23 mouse cellular contexts compared by ENCODE assay signal in genomic region chr4:101426566-101426965, GRCm38 (mm10). TPM values are rescaled to one million over a fixed set of nuclear protein-coding genes. Genes with fewer than 3 reads are reported as not detected.
DNase-seq lines count a peak whose midpoint lies in the region; ATAC-seq and TF ChIP-seq lines count a peak whose summit lies in the region.
"Had no signal": no experiment of that assay in that cellular context is flagged by ENCODE, and none has a peak within 500 bp of the region (broad histone marks: within the 10 kb centered on the region; RNA-seq: fewer than 3 reads in every experiment).

No protein-coding gene starts in this region.

- no peak overlapping the region for H3K4me3 ChIP-seq in cerebellum, adult 2 months (replicated peaks; ENCODE audit: insufficient read depth, low read depth, low read length)
- no peak overlapping the region for H3K4me3 ChIP-seq in heart, embryonic 11.5 days (ENCODE audit: low read depth, low read length)
- H3K4me3 ChIP-seq: embryonic facial prominence, embryonic 10.5 days; embryonic facial prominence, embryonic 13.5 days; erythroblast, embryonic 14.5 days; forebrain, embryonic 12.5 days; forebrain, embryonic 15.5 days; heart, adult 2 months; heart, embryonic 10.5 days; hindbrain, embryonic 12.5 days; hindbrain, embryonic 15.5 days had no signal

- H3K4me2 ChIP-seq in heart, embryonic 11.5 days, result no peak overlapping the region
- H3K4me2 ChIP-seq: embryonic facial prominence, embryonic 13.5 days; forebrain, embryonic 12.5 days; forebrain, embryonic 15.5 days; hindbrain, embryonic 12.5 days; hindbrain, embryonic 15.5 days had no signal

- 0 out of 2 replicates have a peak overlapping the region, but pooled peaks have one; percentile 19 for H3K27ac ChIP-seq in cerebellum, adult 2 months (ENCODE audit: insufficient read depth, low read length)
- no peak overlapping the region for H3K27ac ChIP-seq in heart, embryonic 11.5 days (ENCODE audit: low read depth, low read length)
- H3K27ac ChIP-seq: embryonic facial prominence, embryonic 10.5 days; embryonic facial prominence, embryonic 13.5 days; forebrain, embryonic 12.5 days; forebrain, embryonic 15.5 days; heart, adult 2 months; heart, embryonic 10.5 days; hindbrain, embryonic 12.5 days; hindbrain, embryonic 15.5 days had no signal

- H3K9me3 ChIP-seq in heart, embryonic 11.5 days (replicated peaks; ENCODE audit: control insufficient read depth, low read length), result no peaks in the 10 kb centered on the region
- H3K9me3 ChIP-seq: embryonic facial prominence, embryonic 10.5 days; embryonic facial prominence, embryonic 13.5 days; forebrain, embryonic 12.5 days; forebrain, embryonic 15.5 days; G1E; heart, embryonic 10.5 days; hindbrain, embryonic 12.5 days; hindbrain, embryonic 15.5 days had no signal

- no peak for TF ChIP-seq CTCF in cerebellum, adult 2 months (IDR thresholded peaks at IDR 0.05; ENCODE audit: borderline replicate concordance, insufficient read depth, low read depth, low read length)

- WGBS in cerebellum, adult 2 months, result 46% methylated on average over 6 of the region's 6 CpGs
- WGBS in heart, embryonic 11.5 days (ENCODE audit: insufficient replicate concordance), result 83% methylated on average over 6 of the region's 6 CpGs

- no peaks in the 10 kb centered on the region for H3K27me3 ChIP-seq in cerebellum, adult 2 months (ENCODE audit: control insufficient read depth, insufficient read depth, low read length)
- no peaks in the 10 kb centered on the region for H3K27me3 ChIP-seq in heart, embryonic 11.5 days (ENCODE audit: control insufficient read depth, insufficient read depth, low read length)
- H3K27me3 ChIP-seq: CH12.LX; embryonic facial prominence, embryonic 13.5 days; forebrain, embryonic 12.5 days; forebrain, embryonic 15.5 days; hindbrain, embryonic 12.5 days; hindbrain, embryonic 15.5 days; Patski had no signal

- H3K4me1 ChIP-seq in cerebellum, adult 2 months (ENCODE audit: control insufficient read depth, insufficient read depth, low read length), result peaks cover 38% of the 10 kb centered on the region
- 0 out of 2 replicates have a peak, but pooled peaks cover 2% of the 10 kb centered on the region for H3K4me1 ChIP-seq in heart, embryonic 11.5 days (ENCODE audit: control insufficient read depth, insufficient read depth, low read length)
- H3K4me1 ChIP-seq: embryonic facial prominence, embryonic 10.5 days; hindbrain, embryonic 15.5 days had no signal

- DNase-seq in cerebellum, adult 2 months, result peak in 1 of 2 experiments; percentile 35
- DNase-seq in cerebellum, adult 9-10 months, result no peak
- peak; percentile 79 for DNase-seq in heart, adult 11 months
- DNase-seq in kidney, adult 9 months, result peak; percentile 57
- no peak for DNase-seq in kidney, adult 8-10 months
- DNase-seq: adrenal gland, postnatal 10 days; adrenal gland, postnatal 36 days; B cell, adult 2 months; embryo, embryonic 11 days; gastrocnemius, postnatal 25 days; heart, adult 2 months had no signal

- no peak overlapping the region for H3K9ac ChIP-seq in heart, embryonic 11.5 days (ENCODE audit: low read depth, low read length)
- H3K9ac ChIP-seq: embryonic facial prominence, embryonic 13.5 days; forebrain, embryonic 12.5 days; forebrain, embryonic 15.5 days; hindbrain, embryonic 12.5 days; hindbrain, embryonic 15.5 days had no signal

- no peaks in the 10 kb centered on the region for H3K36me3 ChIP-seq in heart, embryonic 11.5 days (ENCODE audit: control insufficient read depth, insufficient read depth, low read length)
- H3K36me3 ChIP-seq: forebrain, embryonic 12.5 days; forebrain, embryonic 15.5 days; G1E; hindbrain, embryonic 12.5 days; hindbrain, embryonic 15.5 days had no signal

- TF ChIP-seq POLR2A in cerebellum, adult 2 months (IDR thresholded peaks at IDR 0.05; ENCODE audit: borderline replicate concordance, insufficient read depth, low read length), result no peak

- ATAC-seq in heart, embryonic 11.5 days (replicated peaks; ENCODE audit: insufficient number of reproducible peaks, low FRiP score, low TSS enrichment), result no peak
- ATAC-seq: forebrain, embryonic 15.5 days; Patski had no signal

RNA-seq across cellular contexts. Expression of gene Ak4, which starts 7.5 kb away (rescaled TPM):
- 56.6 and 76.5 TPM in 2 replicates for polyA plus RNA-seq in cerebellum, adult 2 months (2012; rRNA removed)
- 9.4 and 18.1 TPM in 2 replicates for polyA plus RNA-seq in heart, embryonic 11.5 days (2014; fragmentation: Nextera tagmentation; extraction: Ambion mirVana)
- polyA plus RNA-seq: G1E had no signal

Comparison
In these comparisons a context has a peak if more than half of its experiments do, and no peak if none do; other contexts are left out.
1. DNase-seq: peak in heart, adult 11 months (single experiment) and kidney, adult 9 months (single experiment); none in cerebellum, adult 9-10 months (single experiment) and kidney, adult 8-10 months (0 of 2).